Mouse (Mus musculus): ENCODE data around the gene Dgki. TPM values are rescaled to one million over a fixed set of nuclear protein-coding genes. Genes with fewer than 3 reads are reported as not detected.

Dgki gene
- polyA plus RNA-seq, 1 experiment = 0.20 TPM

DNA sequence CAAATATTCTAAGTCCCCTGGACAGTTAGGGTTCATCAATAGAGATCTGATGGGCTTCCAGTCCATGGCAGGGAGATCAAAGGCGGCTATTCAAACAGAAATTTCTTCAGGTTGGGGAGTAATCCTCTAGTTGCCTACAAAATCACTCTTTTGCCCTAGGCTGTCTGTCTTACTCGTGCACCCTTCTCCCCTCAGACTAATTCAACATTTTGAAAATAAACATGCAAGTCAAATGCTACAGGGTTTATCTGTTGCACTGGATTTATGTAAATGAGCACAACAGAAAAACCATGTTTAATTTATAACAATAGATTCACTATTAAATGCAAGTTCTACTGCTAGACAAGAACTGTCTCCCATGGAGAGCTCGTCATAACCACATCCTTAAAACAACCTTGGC lies 141.1 kb downstream of the Dgki start:
- Histone ChIP-seq H3K27me3 (ENCODE audit: control insufficient read depth, insufficient read depth, low read length) (no peaks in the 10 kb centered on the region), H3K4me3 (ENCODE audit: low read depth, low read length) (no peak overlapping the region), H3K36me3 (ENCODE audit: control insufficient read depth, insufficient read depth, low read length) (no peaks in the 10 kb centered on the region), H3K27ac (ENCODE audit: insufficient read depth, low read depth, low read length) (no peak overlapping the region), H3K4me1 (ENCODE audit: control insufficient read depth, insufficient read depth, insufficient read length, low read length) (no peaks in the 10 kb centered on the region)
- TF ChIP-seq POLR2A (IDR thresholded peaks at IDR 0.05; ENCODE audit: low read depth, low read length) (no peak), CTCF (IDR thresholded peaks at IDR 0.05; ENCODE audit: extremely low read depth, insufficient read length, insufficient replicate concordance, low read depth, low read length) (no peak)
- 60% methylated on average over 3 of the region's 3 CpGs for WGBS

DNA sequence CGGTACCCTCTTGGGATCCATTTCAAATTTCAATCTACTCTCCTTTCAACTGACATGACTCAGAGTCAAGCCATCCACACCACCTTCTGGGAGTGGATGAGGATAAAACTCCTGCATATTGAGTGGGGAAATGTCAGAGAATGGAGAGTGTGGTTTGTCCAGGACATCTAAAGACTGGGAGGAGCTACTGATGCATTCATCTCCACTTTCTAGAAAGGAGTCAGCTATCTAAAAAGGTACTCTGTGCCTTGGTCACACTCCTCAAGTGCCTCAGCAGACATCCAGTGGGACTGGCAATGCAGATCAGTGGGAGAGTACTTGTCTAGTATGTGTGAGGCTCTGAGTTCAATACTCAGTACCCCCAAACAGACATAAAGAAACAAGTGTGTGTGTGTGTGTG lies 145.9 kb downstream of the Dgki start:
- Histone ChIP-seq H3K36me3 (ENCODE audit: control insufficient read depth, insufficient read depth, low read length) (no peaks in the 10 kb centered on the region), H3K4me3 (ENCODE audit: low read depth, low read length) (no peak overlapping the region), H3K27ac (ENCODE audit: insufficient read depth, low read depth, low read length) (no peak overlapping the region), H3K4me1 (ENCODE audit: control insufficient read depth, insufficient read depth, insufficient read length, low read length) (no peaks in the 10 kb centered on the region), H3K27me3 (ENCODE audit: control insufficient read depth, insufficient read depth, low read length) (no peaks in the 10 kb centered on the region)
- 91% methylated on average over 1 of the region's 1 CpGs for WGBS
- TF ChIP-seq CTCF (IDR thresholded peaks at IDR 0.05; ENCODE audit: extremely low read depth, insufficient read length, insufficient replicate concordance, low read depth, low read length) (no peak), POLR2A (IDR thresholded peaks at IDR 0.05; ENCODE audit: low read depth, low read length) (no peak)

DNA sequence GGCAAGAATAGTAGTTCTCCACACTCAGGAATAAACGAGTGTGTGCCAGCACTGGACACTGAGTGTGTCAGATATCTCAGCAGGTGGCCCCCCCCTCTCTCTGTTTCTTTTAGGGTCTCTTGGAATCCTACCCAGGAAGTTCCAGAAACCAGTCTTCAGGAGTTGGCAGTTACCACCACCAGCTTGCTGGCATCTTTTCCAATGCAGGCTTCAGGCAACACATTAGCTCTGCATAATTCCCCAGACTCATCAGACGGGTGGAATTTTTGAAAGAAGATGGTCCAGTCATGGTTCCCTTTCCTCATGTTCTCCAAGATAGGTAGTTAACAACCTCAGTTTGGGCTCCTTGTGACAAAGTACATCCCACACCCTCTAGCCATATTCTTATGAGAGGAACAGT lies 149.5 kb downstream of the Dgki start:
- Histone ChIP-seq H3K36me3 (ENCODE audit: control insufficient read depth, insufficient read depth, low read length) (no peaks in the 10 kb centered on the region), H3K4me1 (ENCODE audit: control insufficient read depth, insufficient read depth, insufficient read length, low read length) (no peaks in the 10 kb centered on the region), H3K27me3 (ENCODE audit: control insufficient read depth, insufficient read depth, low read length) (no peaks in the 10 kb centered on the region), H3K4me3 (ENCODE audit: low read depth, low read length) (no peak overlapping the region), H3K27ac (ENCODE audit: insufficient read depth, low read depth, low read length) (no peak overlapping the region)
- no peak for TF ChIP-seq CTCF (IDR thresholded peaks at IDR 0.05; ENCODE audit: extremely low read depth, insufficient read length, insufficient replicate concordance, low read depth, low read length)
- TF ChIP-seq POLR2A (IDR thresholded peaks at IDR 0.05; ENCODE audit: low read depth, low read length) = no peak
- 75% methylated on average over 2 of the region's 2 CpGs for WGBS

DNA sequence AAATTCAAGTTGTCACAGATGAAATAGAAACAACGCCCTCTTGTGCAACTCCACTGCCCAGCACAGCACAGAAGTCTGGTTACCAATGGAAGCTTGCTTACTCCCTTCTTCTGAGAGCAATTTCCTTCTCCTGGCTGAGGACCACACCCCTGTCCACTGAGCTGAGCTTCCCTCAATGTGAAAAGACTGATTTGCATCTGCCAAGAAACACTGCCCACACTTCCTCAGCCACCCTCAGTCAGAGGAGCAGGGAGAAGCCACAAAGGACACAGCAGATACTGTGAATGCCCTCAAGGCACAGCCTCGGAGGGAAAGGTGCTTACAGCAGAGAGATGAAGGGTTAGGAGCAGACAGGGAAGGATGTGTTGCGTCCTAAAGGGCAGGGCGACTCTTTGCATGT lies 149.9 kb downstream of the Dgki start:
- Histone ChIP-seq H3K27ac (ENCODE audit: insufficient read depth, low read depth, low read length) (no peak overlapping the region), H3K4me3 (ENCODE audit: low read depth, low read length) (no peak overlapping the region), H3K4me1 (ENCODE audit: control insufficient read depth, insufficient read depth, insufficient read length, low read length) (no peaks in the 10 kb centered on the region), H3K27me3 (ENCODE audit: control insufficient read depth, insufficient read depth, low read length) (no peaks in the 10 kb centered on the region), H3K36me3 (ENCODE audit: control insufficient read depth, insufficient read depth, low read length) (no peaks in the 10 kb centered on the region)
- no peak for TF ChIP-seq POLR2A (IDR thresholded peaks at IDR 0.05; ENCODE audit: low read depth, low read length)
- TF ChIP-seq CTCF (IDR thresholded peaks at IDR 0.05; ENCODE audit: extremely low read depth, insufficient read length, insufficient replicate concordance, low read depth, low read length) = no peak
- 69% methylated on average over 4 of the region's 4 CpGs for WGBS

DNA sequence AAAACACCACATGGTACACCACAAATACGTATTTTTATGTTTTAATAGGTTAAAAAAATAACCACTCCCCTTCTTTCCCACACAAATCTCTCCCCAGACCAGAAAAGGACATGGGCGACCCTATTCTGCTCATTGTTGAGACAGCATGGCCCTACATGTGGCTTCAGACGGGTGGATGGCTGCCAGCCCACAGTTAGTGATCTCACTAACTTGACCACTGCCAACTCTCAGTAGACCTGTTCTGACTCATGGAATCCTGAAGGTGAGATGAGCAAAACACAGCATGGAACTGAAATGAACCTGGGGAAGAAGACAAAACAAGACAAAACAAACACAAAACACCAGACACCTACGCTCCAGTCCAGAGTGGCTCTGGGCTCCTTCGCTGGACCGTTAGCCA lies 150.8 kb downstream of the Dgki start:
- 81% methylated on average over 6 of the region's 6 CpGs for WGBS
- Histone ChIP-seq H3K4me3 (ENCODE audit: low read depth, low read length) (no peak overlapping the region), H3K27me3 (ENCODE audit: control insufficient read depth, insufficient read depth, low read length) (no peaks in the 10 kb centered on the region), H3K36me3 (ENCODE audit: control insufficient read depth, insufficient read depth, low read length) (no peaks in the 10 kb centered on the region), H3K4me1 (ENCODE audit: control insufficient read depth, insufficient read depth, insufficient read length, low read length) (no peaks in the 10 kb centered on the region), H3K27ac (ENCODE audit: insufficient read depth, low read depth, low read length) (no peak overlapping the region)
- TF ChIP-seq POLR2A (IDR thresholded peaks at IDR 0.05; ENCODE audit: low read depth, low read length) (no peak), CTCF (IDR thresholded peaks at IDR 0.05; ENCODE audit: extremely low read depth, insufficient read length, insufficient replicate concordance, low read depth, low read length) (no peak)

DNA sequence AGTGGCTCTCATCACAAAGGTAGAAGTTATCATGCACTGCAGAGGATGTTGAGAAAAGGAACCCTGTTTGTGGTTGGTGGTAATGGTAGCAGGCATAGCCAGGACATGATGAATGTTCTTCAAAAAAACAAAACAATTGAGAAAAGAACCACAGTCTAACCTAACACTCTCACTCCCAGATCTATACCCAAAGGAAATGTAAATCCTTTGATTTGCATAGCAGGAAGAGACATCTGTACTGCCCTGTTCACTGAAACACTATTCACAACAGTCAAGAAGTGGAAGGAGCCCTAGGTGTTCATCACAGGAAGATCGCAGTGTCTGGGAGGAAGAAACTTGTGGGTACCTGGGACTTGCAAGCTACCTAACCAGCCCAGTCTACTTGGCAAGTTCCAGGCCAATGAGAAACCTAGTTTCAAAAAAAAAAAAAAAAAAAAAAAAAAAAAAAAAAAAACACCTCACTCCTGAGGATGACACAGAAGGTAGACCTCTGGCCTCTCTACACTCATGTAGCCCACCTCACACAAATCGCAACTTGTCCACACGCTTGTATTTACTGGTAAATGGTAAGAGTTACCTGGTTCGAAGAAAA lies 152.5 kb downstream of the Dgki start:
- Histone ChIP-seq H3K4me1 (ENCODE audit: control insufficient read depth, insufficient read depth, insufficient read length, low read length) (no peaks in the 10 kb centered on the region), H3K27me3 (ENCODE audit: control insufficient read depth, insufficient read depth, low read length) (no peaks in the 10 kb centered on the region), H3K36me3 (ENCODE audit: control insufficient read depth, insufficient read depth, low read length) (no peaks in the 10 kb centered on the region), H3K4me3 (ENCODE audit: low read depth, low read length) (no peak overlapping the region), H3K27ac (ENCODE audit: insufficient read depth, low read depth, low read length) (no peak overlapping the region)
- TF ChIP-seq POLR2A (IDR thresholded peaks at IDR 0.05; ENCODE audit: low read depth, low read length) (no peak), CTCF (IDR thresholded peaks at IDR 0.05; ENCODE audit: extremely low read depth, insufficient read length, insufficient replicate concordance, low read depth, low read length) (no peak)
- WGBS = 95% methylated on average over 4 of the region's 4 CpGs

DNA sequence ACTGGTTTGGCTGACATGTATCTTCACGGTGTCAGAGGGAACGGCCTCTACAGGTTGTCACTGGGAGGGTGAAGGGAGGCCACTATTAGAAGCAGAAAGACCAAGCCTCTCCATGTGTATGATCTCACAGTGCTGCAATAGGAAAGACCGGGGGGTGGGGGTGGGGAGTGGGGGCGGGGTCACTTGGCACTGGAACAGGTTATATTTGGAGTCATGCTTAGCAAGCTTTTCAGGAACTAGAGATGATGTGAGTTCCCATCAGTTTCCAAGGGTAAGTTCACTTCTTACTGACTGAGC lies 156.2 kb downstream of the Dgki start:
- Histone ChIP-seq H3K4me3 (ENCODE audit: low read depth, low read length) (no peak overlapping the region), H3K27ac (ENCODE audit: insufficient read depth, low read depth, low read length) (no peak overlapping the region), H3K27me3 (ENCODE audit: control insufficient read depth, insufficient read depth, low read length) (no peaks in the 10 kb centered on the region), H3K36me3 (ENCODE audit: control insufficient read depth, insufficient read depth, low read length) (no peaks in the 10 kb centered on the region), H3K4me1 (ENCODE audit: control insufficient read depth, insufficient read depth, insufficient read length, low read length) (no peaks in the 10 kb centered on the region)
- TF ChIP-seq POLR2A (IDR thresholded peaks at IDR 0.05; ENCODE audit: low read depth, low read length) (no peak), CTCF (IDR thresholded peaks at IDR 0.05; ENCODE audit: extremely low read depth, insufficient read length, insufficient replicate concordance, low read depth, low read length) (no peak)
- WGBS = 43% methylated on average over 4 of the region's 4 CpGs
